Mouse (Mus musculus): ENCODE data around the gene Arl16. TPM values are rescaled to one million over a fixed set of nuclear protein-coding genes. Genes with fewer than 3 reads are reported as not detected.
A peak's percentile ranks its signal among the peaks of the same experiment; 100 is the strongest.

The Arl16 gene
- total and polyA plus RNA-seq, 3 experiments = 20.0 to 20.8 TPM; not detected in 1

GRCm38 (mm10) chr11:120499894-120500293 lies 32.5 kb upstream of the Arl16 start:
- Histone ChIP-seq H3K27ac (ENCODE audit: control insufficient read depth, low read depth, low read length) (no peak overlapping the region), H3K4me3 (ENCODE audit: control insufficient read depth in 1 of 2, insufficient read depth in 1 of 2, low read depth in 2 of 2, low read length in 2 of 2) (no peak overlapping the region), H3K36me3 (ENCODE audit: control insufficient read depth in 1 of 2, insufficient read depth in 2 of 2, low read length in 2 of 2) (no peaks in the 10 kb centered on the region), H3K79me2 (ENCODE audit: control insufficient read depth, insufficient read depth, low read length, poor library complexity) (no peaks in the 10 kb centered on the region), H3K9ac (ENCODE audit: control insufficient read depth, low read depth, low read length, poor library complexity, severe bottlenecking) (no peak overlapping the region), H3K4me1 (ENCODE audit: control insufficient read depth in 1 of 2, insufficient read depth in 2 of 2, low read length in 2 of 2) (no peaks in the 10 kb centered on the region), H3K9me3 (replicated peaks; ENCODE audit: insufficient read depth, low read length) (no peaks in the 10 kb centered on the region), H3K27me3 (ENCODE audit: control insufficient read depth in 1 of 2, insufficient read depth in 2 of 2, low read length in 2 of 2) (no peaks in the 10 kb centered on the region; a peak in 1 of 4 replicates)
- no peak for DNase-seq (ENCODE audit: low read depth, low spot score)
- no peak for TF ChIP-seq BHLHE40 (IDR thresholded peaks at IDR 0.05; ENCODE audit: borderline replicate concordance, low read depth, low read length)
- TF ChIP-seq MYC (IDR thresholded peaks at IDR 0.05; ENCODE audit: low read depth, low read length) = no peak
- TF ChIP-seq MXI1 (IDR thresholded peaks at IDR 0.05; ENCODE audit: low read depth, low read length) = no peak
- TF ChIP-seq CHD1 (IDR thresholded peaks at IDR 0.05; ENCODE audit: low read depth, low read length) = no peak
- TF ChIP-seq ZKSCAN1 (IDR thresholded peaks at IDR 0.05; ENCODE audit: low read depth, low read length) = no peak
- TF ChIP-seq ZC3H11A (IDR thresholded peaks at IDR 0.05; ENCODE audit: low read depth, low read length) = no peak
- TF ChIP-seq NELFE (IDR thresholded peaks at IDR 0.05; ENCODE audit: low read depth, low read length) = no peak
- TF ChIP-seq ELF1 (IDR thresholded peaks at IDR 0.05; ENCODE audit: low read depth, low read length) = no peak
- 0 out of 2 replicates have a peak, but pooled peaks have one; percentile 22 for TF ChIP-seq E2F4 (IDR thresholded peaks at IDR 0.05; ENCODE audit: borderline replicate concordance, low read depth, low read length)
- TF ChIP-seq POLR2A (IDR thresholded peaks at IDR 0.05; ENCODE audit: control insufficient read depth in 1 of 2, insufficient read depth in 1 of 2, low read depth in 1 of 2, low read length in 2 of 2, poor library complexity in 1 of 2) = peak in 1 of 2 experiments; percentile 41; a peak in 1 of 4 replicates
- no peak for TF ChIP-seq ETS1 (IDR thresholded peaks at IDR 0.05; ENCODE audit: low read depth, low read length)
- TF ChIP-seq CHD2 (IDR thresholded peaks at IDR 0.05; ENCODE audit: low read length) = no peak
- no peak for TF ChIP-seq GABPA (IDR thresholded peaks at IDR 0.05; ENCODE audit: low read depth, low read length)
- TF ChIP-seq POLR2AphosphoS5 (IDR thresholded peaks at IDR 0.05; ENCODE audit: borderline replicate concordance, low read depth, low read length) = no peak
- TF ChIP-seq TBP (IDR thresholded peaks at IDR 0.05; ENCODE audit: low read depth, low read length) = no peak
- no peak for TF ChIP-seq NRF1 (IDR thresholded peaks at IDR 0.05; ENCODE audit: insufficient read depth, low read depth, low read length, poor library complexity, severe bottlenecking)

GRCm38 (mm10) chr11:120498891-120499290 lies 31.5 kb upstream of the Arl16 start:
- H3K27me3 ChIP-seq (ENCODE audit: control insufficient read depth in 1 of 2, insufficient read depth in 2 of 2, low read length in 2 of 2) = no peaks in the 10 kb centered on the region; a peak in 1 of 4 replicates
- H3K79me2 ChIP-seq (ENCODE audit: control insufficient read depth, insufficient read depth, low read length, poor library complexity) = no peaks in the 10 kb centered on the region
- TF ChIP-seq BHLHE40 (IDR thresholded peaks at IDR 0.05; ENCODE audit: borderline replicate concordance, low read depth, low read length) (no peak), POLR2AphosphoS5 (IDR thresholded peaks at IDR 0.05; ENCODE audit: borderline replicate concordance, low read depth, low read length) (no peak), MAFK (IDR thresholded peaks at IDR 0.05; ENCODE audit: borderline replicate concordance, low read depth, low read length) (no peak), JUND (IDR thresholded peaks at IDR 0.05; ENCODE audit: low read depth, low read length) (no peak), MYB (IDR thresholded peaks at IDR 0.05; ENCODE audit: low read depth, low read length) (no peak), UBTF (IDR thresholded peaks at IDR 0.05; ENCODE audit: borderline replicate concordance, insufficient read depth, low read depth, low read length) (no peak), ELF1 (IDR thresholded peaks at IDR 0.05; ENCODE audit: low read depth, low read length) (no peak), TAL1 (IDR thresholded peaks at IDR 0.05; ENCODE audit: low read length) (no peak), NRF1 (IDR thresholded peaks at IDR 0.05; ENCODE audit: insufficient read depth, low read depth, low read length, poor library complexity, severe bottlenecking) (no peak), ETS1 (IDR thresholded peaks at IDR 0.05; ENCODE audit: low read depth, low read length) (no peak), GATA1 (IDR thresholded peaks at IDR 0.05; ENCODE audit: low read depth, low read length) (no peak)
- H3K9ac ChIP-seq (ENCODE audit: control insufficient read depth, low read depth, low read length, poor library complexity, severe bottlenecking) = no peak overlapping the region
- no peaks in the 10 kb centered on the region for H3K36me3 ChIP-seq (ENCODE audit: control insufficient read depth in 1 of 2, insufficient read depth in 2 of 2, low read length in 2 of 2)
- H3K27ac ChIP-seq (ENCODE audit: control insufficient read depth, low read depth, low read length) = no peak overlapping the region
- DNase-seq (ENCODE audit: low read depth, low spot score) = no peak
- no peaks in the 10 kb centered on the region for H3K4me1 ChIP-seq (ENCODE audit: control insufficient read depth in 1 of 2, insufficient read depth in 2 of 2, low read length in 2 of 2)
- no peaks in the 10 kb centered on the region for H3K9me3 ChIP-seq (replicated peaks; ENCODE audit: insufficient read depth, low read length)
- no peak overlapping the region for H3K4me3 ChIP-seq (ENCODE audit: control insufficient read depth in 1 of 2, insufficient read depth in 1 of 2, low read depth in 2 of 2, low read length in 2 of 2)

Measured in MEL (cell line).